Mouse (Mus musculus) R1 (cell line): ENCODE measurements at regions not wholly inside any gene's neighbourhood (a gene's known extent, or its start where the extent isn't known, plus 50 kb on each side); places are given as distances from the start of the nearest gene placed in this dataset.
"Not testable (repeated sequence)": the region's sequence is repeated elsewhere in the genome, so short reads cannot be mapped to it uniquely, and the experiment has no call there.

Experiments
- DNase-seq: peaks from one replicate; pipeline ENCODE4 v3.0.0-alpha.2; 2018; ENCODE audit warnings: low read depth, low spot score

- DNase-seq = no peak
These were observed 56.5 kb downstream of the Gm8797 start for GRCm38 (mm10) chr3:5806947-5807575.

- no peak for DNase-seq
These were observed 60.5 kb downstream of the Gm8797 start for GRCm38 (mm10) chr3:5811071-5811590.

- not testable (repeated sequence) for DNase-seq
These were observed 69.6 kb downstream of the Gm8797 start for GRCm38 (mm10) chr3:5820243-5820642.

GRCm38 (mm10) chr3:5860237-5860636 lies 109.6 kb downstream of the Gm8797 start:
- DNase-seq = not testable (repeated sequence)

- no peak for DNase-seq
These were observed 119.8 kb downstream of the Gm8797 start for GRCm38 (mm10) chr3:5870407-5870806.

- no peak for DNase-seq
These were observed 128.5 kb downstream of the Gm8797 start for GRCm38 (mm10) chr3:5879113-5879512.

- no peak for DNase-seq
These were observed 166.9 kb downstream of the Gm8797 start for GRCm38 (mm10) chr3:5917536-5917935.

GRCm38 (mm10) chr3:5950243-5950642 lies 199.6 kb downstream of the Gm8797 start:
- DNase-seq = peak; percentile 17

GRCm38 (mm10) chr3:5989011-5989645 lies 238.5 kb downstream of the Gm8797 start:
- peak; percentile 98 for DNase-seq

GRCm38 (mm10) chr3:6004423-6004822 lies 253.8 kb downstream of the Gm8797 start:
- no peak for DNase-seq

- DNase-seq = no peak
These were observed 268.1 kb downstream of the Gm8797 start for GRCm38 (mm10) chr3:6018749-6019148.

- not testable (repeated sequence) for DNase-seq
These were observed 290.7 kb downstream of the Gm8797 start for GRCm38 (mm10) chr3:6041325-6041724.

GRCm38 (mm10) chr3:6049472-6050045 lies 299.0 kb downstream of the Gm8797 start:
- DNase-seq = no peak

GRCm38 (mm10) chr3:6051901-6052300 lies 301.3 kb downstream of the Gm8797 start:
- peak; percentile 63 for DNase-seq

GRCm38 (mm10) chr3:6083855-6084254 lies 333.2 kb downstream of the Gm8797 start:
- DNase-seq = no peak

GRCm38 (mm10) chr3:6087267-6087666 lies 336.7 kb downstream of the Gm8797 start:
- peak; percentile 81 for DNase-seq

GRCm38 (mm10) chr3:6093931-6094330 lies 343.3 kb downstream of the Gm8797 start:
- peak; percentile 84 for DNase-seq

- DNase-seq = peak; percentile 93
These were observed 343.8 kb downstream of the Gm8797 start for GRCm38 (mm10) chr3:6094410-6094809.

- peak; percentile 97 for DNase-seq
These were observed 350.3 kb downstream of the Gm8797 start for GRCm38 (mm10) chr3:6100863-6101262.

GRCm38 (mm10) chr3:6102866-6103265 lies 352.3 kb downstream of the Gm8797 start:
- no peak for DNase-seq

GRCm38 (mm10) chr3:6106659-6107058 lies 356.1 kb downstream of the Gm8797 start:
- peak; percentile 24 for DNase-seq

GRCm38 (mm10) chr3:6107377-6108155 lies 357.0 kb downstream of the Gm8797 start:
- no peak for DNase-seq
